Mouse (Mus musculus) lung, postnatal 4 days (tissue): Measurements from ENCODE around the gene Patl2.
"Not testable (repeated sequence)": the region's sequence is repeated elsewhere in the genome, so short reads cannot be mapped to it uniquely, and the experiment has no call there.

ENCODE experiments used
- DNase-seq, 2 experiments: peaks; one replicate each; pipeline ENCODE4 v3.0.0; 2021

Gene Patl2

GRCm38 (mm10) chr2:122141332-122141967 is 44.5 kb downstream of the Patl2 start:
- DNase-seq, result no peak

GRCm38 (mm10) chr2:122140815-122141214 is 45.2 kb downstream of the Patl2 start:
- no peak for DNase-seq

- no peak for DNase-seq
Measured at GRCm38 (mm10) chr2:122137839-122138465, 48.0 kb downstream of the Patl2 start.

- no peak for DNase-seq
Measured at GRCm38 (mm10) chr2:122132618-122133017, 53.4 kb downstream of the Patl2 start.

GRCm38 (mm10) chr2:122132078-122132477 is 53.9 kb downstream of the Patl2 start:
- DNase-seq, result no peak

GRCm38 (mm10) chr2:122127635-122128034 is 58.4 kb downstream of the Patl2 start:
- no peak for DNase-seq

GRCm38 (mm10) chr2:122126765-122127347 is 59.1 kb downstream of the Patl2 start:
- no peak for DNase-seq

GRCm38 (mm10) chr2:122125680-122126572 is 60.1 kb downstream of the Patl2 start:
- DNase-seq, result no peak

GRCm38 (mm10) chr2:122117961-122118958 is 67.7 kb downstream of the Patl2 start, which contains the start of gene Spg11:
TSS of gene Spg11 (minus strand) at chr2:122118386.
- DNase-seq, result peak; percentile 98

- no peak for DNase-seq
Measured at GRCm38 (mm10) chr2:122116888-122117287, 69.1 kb downstream of the Patl2 start.

GRCm38 (mm10) chr2:122109714-122110113 is 76.3 kb downstream of the Patl2 start:
- DNase-seq, result peak; percentile 48 to 49

- DNase-seq, result no peak
Measured at GRCm38 (mm10) chr2:122108101-122108500, 77.9 kb downstream of the Patl2 start.

GRCm38 (mm10) chr2:122102070-122102469 is 83.9 kb downstream of the Patl2 start:
- peak; percentile 30 to 35 for DNase-seq

GRCm38 (mm10) chr2:122097686-122098085 is 88.3 kb downstream of the Patl2 start:
- not testable (repeated sequence) for DNase-seq

GRCm38 (mm10) chr2:122093844-122094243 is 92.1 kb downstream of the Patl2 start:
- no peak for DNase-seq

- DNase-seq, result peak; percentile 41 to 54
Measured at GRCm38 (mm10) chr2:122086446-122086845, 99.5 kb downstream of the Patl2 start.

- peak; percentile 30 to 37 for DNase-seq
Measured at GRCm38 (mm10) chr2:122081728-122082456, 104.1 kb downstream of the Patl2 start.
